Mouse (Mus musculus) brain, embryonic 14.5 days (tissue): ENCODE results near the gene Pitpnm1.

Experiments
- CTCF ChIP-seq: fragments of 200-500 bp; IDR thresholded peaks from 2 replicates; pipeline ENCODE4 v1.5.1; 2012; ENCODE audit warnings: inconsistent platforms, mild to moderate bottlenecking, moderate library complexity, borderline replicate concordance; ENCODE audit not compliant: insufficient read depth, insufficient read length; ENCODE audit errors: extremely low read depth
- POLR2A ChIP-seq: fragments of 200-500 bp; IDR thresholded peaks from 2 replicates; pipeline ENCODE4 v1.6.1; 2012; ENCODE audit warnings: mild to moderate bottlenecking, inconsistent platforms, borderline replicate concordance; ENCODE audit not compliant: poor library complexity, insufficient read depth, insufficient read length, severe bottlenecking; ENCODE audit errors: extremely low read depth

DNA sequence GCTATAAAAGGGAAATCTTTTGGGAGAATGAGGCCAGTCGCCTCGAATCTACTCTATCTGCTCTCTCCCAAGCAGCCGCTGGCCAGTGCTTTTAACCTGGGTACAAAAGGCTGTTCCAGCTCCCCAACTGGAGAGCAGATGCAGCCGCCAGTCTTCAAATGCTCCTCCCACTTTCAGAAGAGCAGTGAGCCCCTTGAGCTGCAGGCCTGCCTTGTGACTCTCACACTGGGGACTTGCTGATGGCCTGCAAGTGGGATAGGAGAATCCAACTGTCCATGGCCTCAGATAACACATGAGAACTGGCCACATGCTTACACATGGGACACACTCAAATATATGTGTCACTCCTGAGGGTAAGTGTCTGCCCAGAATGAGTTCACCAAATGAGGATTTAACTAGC, 43.1 kb upstream of the Pitpnm1 start:
- TF ChIP-seq CTCF (no peak), POLR2A (no peak)
